Comparison of ENCODE assay signal across 9 mouse cellular contexts in genomic region chr7:92903360-92904038, GRCm38 (mm10). TPM values are rescaled to one million over a fixed set of nuclear protein-coding genes. Genes with fewer than 3 reads are reported as not detected.
DNase-seq lines count a peak whose midpoint lies in the region; ATAC-seq and TF ChIP-seq lines count a peak whose summit lies in the region.
"Had no signal": no experiment of that assay in that cellular context is flagged by ENCODE, and none has a peak within 500 bp of the region (broad histone marks: within the 10 kb centered on the region; RNA-seq: fewer than 3 reads in every experiment).

No protein-coding gene starts in this region.

- H3K4me2 ChIP-seq in heart, embryonic 13.5 days: no peak overlapping the region
- H3K4me2 ChIP-seq in kidney, embryonic 16.5 days (replicated peaks; ENCODE audit: low read depth, low read length): no peak overlapping the region
- no peak overlapping the region for H3K4me2 ChIP-seq in liver, embryonic 11.5 days
- H3K4me2 ChIP-seq in stomach, embryonic 14.5 days (replicated peaks; ENCODE audit: low read depth, low read length): no peak overlapping the region
- H3K4me2 ChIP-seq: embryonic facial prominence, embryonic 15.5 days had no signal

- no peaks in the 10 kb centered on the region for H3K4me1 ChIP-seq in bone marrow macrophage, adult 2 months (ENCODE audit: control insufficient read depth, insufficient read depth, low read length)
- 0 out of 2 replicates have a peak, but pooled peaks cover 4% of the 10 kb centered on the region for H3K4me1 ChIP-seq in heart, embryonic 13.5 days
- H3K4me1 ChIP-seq in kidney, embryonic 16.5 days (ENCODE audit: insufficient read depth, low read length): no peaks in the 10 kb centered on the region
- peaks cover 3% of the 10 kb centered on the region; the same call in 1 of the 2 replicates for H3K4me1 ChIP-seq in liver, embryonic 11.5 days (replicated peaks; ENCODE audit: control insufficient read depth, insufficient read depth, low read length)
- H3K4me1 ChIP-seq in stomach, embryonic 14.5 days (ENCODE audit: control insufficient read depth, insufficient read depth, low read length): no peaks in the 10 kb centered on the region
- H3K4me1 ChIP-seq: embryonic facial prominence, embryonic 15.5 days had no signal

- no peak overlapping the region for H3K4me3 ChIP-seq in bone marrow macrophage, adult 2 months (ENCODE audit: insufficient read depth, low read length)
- H3K4me3 ChIP-seq in heart, embryonic 13.5 days: no peak overlapping the region
- H3K4me3 ChIP-seq in kidney, embryonic 16.5 days (ENCODE audit: low read length): no peak overlapping the region
- no peak overlapping the region for H3K4me3 ChIP-seq in liver, embryonic 11.5 days (ENCODE audit: low read depth, low read length)
- no peak overlapping the region for H3K4me3 ChIP-seq in stomach, embryonic 14.5 days (ENCODE audit: low read depth, low read length)
- H3K4me3 ChIP-seq: embryonic facial prominence, embryonic 15.5 days had no signal

- TF ChIP-seq CTCF in bone marrow macrophage, adult 2 months (IDR thresholded peaks at IDR 0.05; ENCODE audit: low read depth, low read length): peak; percentile 34; the same call in 1 of the 2 replicates

- H3K9ac ChIP-seq in heart, embryonic 13.5 days: no peak overlapping the region
- H3K9ac ChIP-seq in kidney, embryonic 16.5 days (replicated peaks; ENCODE audit: low read length): no peak overlapping the region
- H3K9ac ChIP-seq in liver, embryonic 11.5 days (ENCODE audit: low read depth, low read length): no peak overlapping the region
- H3K9ac ChIP-seq in stomach, embryonic 14.5 days (replicated peaks; ENCODE audit: low read depth, low read length): no peak overlapping the region
- H3K9ac ChIP-seq: embryonic facial prominence, embryonic 15.5 days had no signal

- no peaks in the 10 kb centered on the region for H3K36me3 ChIP-seq in heart, embryonic 13.5 days
- H3K36me3 ChIP-seq in kidney, embryonic 16.5 days (ENCODE audit: insufficient read depth, low read length): no peaks in the 10 kb centered on the region
- H3K36me3 ChIP-seq in liver, embryonic 11.5 days (ENCODE audit: control insufficient read depth, insufficient read depth, low read length): no peaks in the 10 kb centered on the region
- H3K36me3 ChIP-seq in stomach, embryonic 14.5 days (ENCODE audit: control insufficient read depth, insufficient read depth, low read length): no peaks in the 10 kb centered on the region
- H3K36me3 ChIP-seq: embryonic facial prominence, embryonic 15.5 days had no signal

- DNase-seq in CD4-positive helper T cell, adult 2 months (ENCODE audit: low read depth, low spot score): peak; percentile 79
- peak; percentile 64 for DNase-seq in liver, embryonic 11.5 days (ENCODE audit: low spot score)
- peak; percentile 85 for DNase-seq in naive thymus-derived CD4-positive, alpha-beta T cell, adult 2 months (ENCODE audit: low read depth)

- no peaks in the 10 kb centered on the region for H3K27me3 ChIP-seq in heart, embryonic 13.5 days (replicated peaks)
- no peaks in the 10 kb centered on the region for H3K27me3 ChIP-seq in kidney, embryonic 16.5 days (ENCODE audit: insufficient read depth, low read length)
- H3K27me3 ChIP-seq in liver, embryonic 11.5 days (replicated peaks; ENCODE audit: control insufficient read depth, insufficient read depth, low read length): no peaks in the 10 kb centered on the region
- no peaks in the 10 kb centered on the region for H3K27me3 ChIP-seq in stomach, embryonic 14.5 days (ENCODE audit: control insufficient read depth, insufficient read depth, low read length)
- H3K27me3 ChIP-seq: embryonic facial prominence, embryonic 15.5 days had no signal

- H3K9me3 ChIP-seq in heart, embryonic 13.5 days: no peaks in the 10 kb centered on the region
- no peaks in the 10 kb centered on the region for H3K9me3 ChIP-seq in kidney, embryonic 16.5 days (ENCODE audit: low read length)
- no peaks in the 10 kb centered on the region for H3K9me3 ChIP-seq in liver, embryonic 11.5 days (ENCODE audit: control insufficient read depth, low read length)
- H3K9me3 ChIP-seq in stomach, embryonic 14.5 days (ENCODE audit: control insufficient read depth, low read depth, low read length): no peaks in the 10 kb centered on the region
- H3K9me3 ChIP-seq: embryonic facial prominence, embryonic 15.5 days had no signal

- peak; percentile 100 for ATAC-seq in erythroblast, adult 5-6 weeks (replicated peaks; ENCODE audit: low FRiP score, poor library complexity, severe bottlenecking)
- ATAC-seq in heart, embryonic 13.5 days (ENCODE audit: extremely low read depth, insufficient number of reproducible peaks, low FRiP score, low TSS enrichment): peak; percentile 66
- ATAC-seq in kidney, embryonic 16.5 days (ENCODE audit: low FRiP score, low TSS enrichment): peak; percentile 98
- peak; percentile 88 for ATAC-seq in liver, embryonic 11.5 days (replicated peaks; ENCODE audit: low FRiP score)
- ATAC-seq in stomach, embryonic 14.5 days (ENCODE audit: insufficient number of reproducible peaks, insufficient read depth, low FRiP score, low read depth): peak; percentile 89

- no peak for TF ChIP-seq POLR2A in bone marrow macrophage, adult 2 months (IDR thresholded peaks at IDR 0.05; ENCODE audit: borderline replicate concordance, low read depth, low read length)

- no peak overlapping the region for H3K27ac ChIP-seq in bone marrow macrophage, adult 2 months (ENCODE audit: insufficient read depth, low read depth, low read length)
- no peak overlapping the region for H3K27ac ChIP-seq in heart, embryonic 13.5 days (replicated peaks)
- H3K27ac ChIP-seq in kidney, embryonic 16.5 days (ENCODE audit: low read length): no peak overlapping the region
- H3K27ac ChIP-seq in liver, embryonic 11.5 days (ENCODE audit: low read depth, low read length): no peak overlapping the region
- H3K27ac ChIP-seq in stomach, embryonic 14.5 days (ENCODE audit: low read length): no peak overlapping the region
- H3K27ac ChIP-seq: embryonic facial prominence, embryonic 15.5 days had no signal

- 53% methylated on average over 7 of the region's 7 CpGs for WGBS in heart, embryonic 13.5 days
- 55% methylated on average over 7 of the region's 7 CpGs for WGBS in kidney, embryonic 16.5 days
- WGBS in liver, embryonic 11.5 days: 42% methylated on average over 7 of the region's 7 CpGs
- 49% methylated on average over 7 of the region's 7 CpGs for WGBS in stomach, embryonic 14.5 days

RNA-seq across cellular contexts. Expression of gene Prcp, which starts 29.2 kb away (rescaled TPM):
- 143 and 146 TPM in 2 replicates for polyA plus RNA-seq in bone marrow macrophage, adult 2 months (2012; ENCODE audit: insufficient read depth, insufficient read length, missing spikeins)
- 37.5 and 37.6 TPM in 2 replicates for total RNA-seq in erythroblast, adult 5-6 weeks (2015; ENCODE audit: low replicate concordance)
- total RNA-seq in erythroblast, adult 5-6 weeks (2017; ENCODE audit: low replicate concordance): 9.6 and 22.8 TPM in 2 replicates
- 20.3 and 20.6 TPM in 2 replicates for polyA plus RNA-seq in heart, embryonic 13.5 days (2015; fragmentation: Nextera tagmentation; extraction: Ambion mirVana)
- polyA plus RNA-seq in kidney, embryonic 16.5 days (2015; fragmentation: Nextera tagmentation; extraction: Ambion mirVana): 23.0 TPM in 2 replicates
- polyA plus RNA-seq in liver, embryonic 11.5 days (2014; fragmentation: Nextera tagmentation; extraction: Ambion mirVana): 30.1 and 33.6 TPM in 2 replicates
- polyA plus RNA-seq in stomach, embryonic 14.5 days (2014; fragmentation: Nextera tagmentation; extraction: Ambion mirVana): 26.0 and 27.3 TPM in 2 replicates

RNA-seq across cellular contexts. Expression of gene Ddias, which starts 29.5 kb away (rescaled TPM):
- 2.7 and 4.1 TPM in 2 replicates for polyA plus RNA-seq in bone marrow macrophage, adult 2 months (2012; ENCODE audit: insufficient read depth, insufficient read length, missing spikeins)
- 6.7 and 9.4 TPM in 2 replicates for total RNA-seq in erythroblast, adult 5-6 weeks (2015; ENCODE audit: low replicate concordance)
- 7.6 and 10.9 TPM in 2 replicates for total RNA-seq in erythroblast, adult 5-6 weeks (2017; ENCODE audit: low replicate concordance)
- polyA plus RNA-seq in heart, embryonic 13.5 days (2015; fragmentation: Nextera tagmentation; extraction: Ambion mirVana): 8.7 and 9.0 TPM in 2 replicates
- polyA plus RNA-seq in kidney, embryonic 16.5 days (2015; fragmentation: Nextera tagmentation; extraction: Ambion mirVana): 12.0 and 13.4 TPM in 2 replicates
- polyA plus RNA-seq in liver, embryonic 11.5 days (2014; fragmentation: Nextera tagmentation; extraction: Ambion mirVana): 21.2 and 21.9 TPM in 2 replicates
- polyA plus RNA-seq in stomach, embryonic 14.5 days (2014; fragmentation: Nextera tagmentation; extraction: Ambion mirVana): 9.9 and 13.2 TPM in 2 replicates
